Mouse (Mus musculus) spleen, postnatal 14 days (tissue): ENCODE measurements around the gene Bcl2l13.
A peak's percentile ranks its signal among the peaks of the same experiment; 100 is the strongest.
"Not testable (repeated sequence)": the region's sequence is repeated elsewhere in the genome, so short reads cannot be mapped to it uniquely, and the experiment has no call there.

Experiments used
- DNase-seq, 2 experiments: peaks; one replicate each; pipeline ENCODE4 v3.0.0; 2021 to 2022; ENCODE audit warnings: low spot score in 2 of 2

Bcl2l13 gene

DNA sequence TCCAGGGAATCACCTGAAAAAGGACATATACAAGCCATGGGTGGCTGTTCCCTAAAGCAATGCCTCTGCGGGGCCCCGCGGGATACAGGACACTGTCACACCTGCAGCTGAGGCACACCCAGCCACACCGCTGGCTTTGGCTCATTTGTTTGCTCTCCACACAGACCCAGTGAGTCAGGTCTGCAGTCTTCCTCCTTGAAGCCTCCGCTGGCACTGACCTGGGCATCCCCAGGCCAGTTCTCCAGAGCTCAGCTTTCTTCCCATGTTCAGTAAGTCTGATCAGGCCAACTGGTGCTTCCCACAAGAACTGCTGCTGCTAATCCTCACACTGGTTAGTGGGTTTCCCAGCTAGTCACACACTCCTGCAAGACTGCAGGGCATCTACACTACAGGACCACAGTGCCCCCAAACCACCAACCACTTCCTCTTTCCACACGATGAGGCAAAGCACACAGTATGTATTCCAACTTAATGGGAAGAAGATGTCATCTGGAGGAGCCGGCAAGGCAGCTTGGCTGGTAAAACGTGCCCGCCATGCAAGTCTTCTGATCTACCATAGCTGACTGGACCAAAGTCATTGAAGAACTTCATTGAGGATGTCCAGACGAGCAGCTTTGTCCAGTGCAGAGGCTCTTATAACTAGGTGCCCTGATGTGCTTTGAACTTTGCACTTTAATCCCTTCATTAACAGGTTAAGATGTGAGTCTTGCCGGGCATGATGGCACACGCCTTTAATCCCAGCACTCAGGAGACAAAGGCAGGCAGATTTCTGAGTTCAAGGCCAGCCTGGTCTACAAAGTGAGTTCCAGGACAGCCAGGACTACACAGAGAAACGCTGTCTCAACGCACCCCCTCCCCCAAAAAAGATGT, 66.0 kb downstream of the Bcl2l13 start:
- DNase-seq: no peak

- peak in 1 of 2 experiments; percentile 50 for DNase-seq
Measured at GRCm38 (mm10) chr6:120903450-120903912, 67.5 kb downstream of the Bcl2l13 start.

DNA sequence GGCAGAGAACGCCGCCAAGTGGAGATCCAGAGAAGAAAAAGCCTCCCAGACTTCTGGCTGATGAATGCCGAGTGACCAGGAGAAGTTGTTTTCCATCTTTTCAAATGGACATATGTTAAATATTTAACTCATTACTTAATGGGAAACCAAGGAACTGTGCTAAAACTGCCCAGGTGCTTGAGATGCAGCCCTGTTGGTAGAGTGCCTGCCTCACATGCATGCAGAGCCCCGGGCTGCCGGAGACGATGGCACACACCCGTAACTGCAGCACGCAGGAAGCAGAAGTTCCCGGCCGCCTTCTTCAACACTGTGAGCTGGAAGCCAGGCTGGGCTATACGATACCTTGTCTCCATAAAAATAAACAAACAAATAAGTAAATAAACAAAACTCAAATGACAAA, 67.9 kb downstream of the Bcl2l13 start:
- no peak for DNase-seq

GRCm38 (mm10) chr6:120905111-120905510, 69.1 kb downstream of the Bcl2l13 start:
- no peak for DNase-seq

DNA sequence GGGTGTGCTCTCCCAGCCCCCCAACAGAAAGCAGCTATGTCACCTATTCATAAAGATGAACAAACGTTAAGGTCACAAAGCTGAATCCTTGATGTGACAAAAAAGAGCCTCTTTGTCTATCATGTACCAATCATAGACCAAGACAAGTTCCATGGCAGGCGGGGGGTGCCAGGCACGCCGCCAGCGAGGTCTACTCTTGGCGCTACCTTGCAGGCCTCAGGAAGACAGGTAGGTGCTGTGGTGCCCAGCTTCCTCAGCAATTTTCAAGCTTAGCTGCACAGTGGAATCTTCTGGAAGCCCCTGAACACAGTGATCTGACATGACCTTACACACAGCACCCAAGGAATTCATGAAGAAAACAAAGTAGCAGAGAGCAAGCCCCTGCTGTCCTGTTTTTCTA, 70.5 kb downstream of the Bcl2l13 start:
- no peak for DNase-seq

- DNase-seq: not testable (repeated sequence)
Measured at GRCm38 (mm10) chr6:120907876-120908597, 72.0 kb downstream of the Bcl2l13 start.

DNA sequence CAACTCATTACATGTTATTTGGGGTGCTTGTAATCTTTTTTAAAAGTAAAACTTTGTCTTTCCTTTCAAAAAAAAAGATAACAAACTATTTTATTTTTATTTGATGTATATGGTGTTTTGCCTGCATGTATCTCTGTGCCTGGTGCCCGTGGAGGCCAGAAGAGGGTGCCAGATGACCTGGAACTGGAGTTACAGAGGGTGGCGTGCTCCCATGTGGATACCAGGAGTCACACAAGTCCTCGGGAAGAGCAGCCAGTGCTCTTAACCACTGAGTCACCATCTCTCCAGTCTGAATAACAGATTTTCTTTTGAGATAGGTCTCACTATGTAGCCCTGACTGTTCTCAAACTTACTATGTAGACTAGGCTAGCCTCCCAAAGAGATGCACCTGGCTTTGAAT, 73.5 kb downstream of the Bcl2l13 start:
- no peak for DNase-seq

DNA sequence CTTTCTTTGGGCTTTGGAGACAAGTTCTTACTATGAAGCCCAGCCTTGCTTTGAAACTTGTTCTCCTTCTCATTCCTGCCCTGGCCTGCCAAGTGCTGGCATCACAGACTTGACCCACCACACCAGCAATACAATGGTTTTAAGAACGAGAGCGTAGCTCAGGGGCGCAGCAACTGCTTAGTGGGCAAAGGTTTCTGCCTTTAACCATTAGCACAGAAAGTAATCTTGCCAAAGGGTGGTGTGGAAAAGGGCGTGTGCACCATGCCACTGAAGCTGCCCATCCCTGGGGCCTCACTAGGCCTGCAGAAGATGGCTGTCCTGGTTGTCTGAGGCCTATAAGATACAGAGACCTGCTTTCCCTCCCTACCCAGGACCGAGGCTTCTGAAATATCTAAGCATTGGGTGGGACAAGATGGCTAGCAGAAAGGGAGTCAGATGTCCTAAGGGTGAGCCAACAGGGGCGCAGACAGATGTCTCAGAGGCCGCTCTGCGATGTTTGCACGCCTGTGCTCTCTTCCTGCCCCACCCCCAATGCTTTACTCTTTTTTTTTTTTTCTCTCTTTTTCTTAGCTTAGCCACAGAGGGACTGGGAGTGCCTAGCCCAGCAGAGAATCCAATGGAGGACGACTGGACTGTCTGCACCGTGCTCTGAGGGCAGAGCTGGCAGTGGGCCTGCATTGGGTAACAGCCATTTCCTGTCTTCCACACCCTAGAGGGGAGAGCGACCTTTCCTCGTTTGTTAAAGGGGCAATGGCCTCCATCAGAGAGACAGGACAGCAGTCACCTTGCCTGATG, 75.4 kb downstream of the Bcl2l13 start:
- DNase-seq: no peak

GRCm38 (mm10) chr6:120912931-120913330, 76.9 kb downstream of the Bcl2l13 start:
- no peak for DNase-seq

DNA sequence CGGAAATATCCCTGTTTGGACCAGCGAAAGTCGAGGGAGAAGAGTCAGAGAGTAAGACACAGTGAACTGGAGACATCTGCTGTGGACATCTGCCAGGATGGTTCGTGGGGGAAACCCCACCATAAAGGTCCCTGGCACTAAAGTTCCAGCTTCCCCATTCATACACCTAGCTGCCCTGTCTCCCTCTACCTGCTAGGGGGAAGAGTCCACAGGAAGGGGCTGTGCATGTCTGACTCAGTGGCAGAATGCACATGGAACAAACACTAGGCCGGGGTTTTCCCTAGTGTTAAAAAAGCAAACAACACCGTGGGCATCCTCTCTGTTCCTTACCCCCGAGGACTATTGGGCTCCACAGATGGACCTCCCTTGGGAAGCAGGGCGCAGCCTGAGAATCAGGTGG, 77.8 kb downstream of the Bcl2l13 start:
- no peak for DNase-seq

DNA sequence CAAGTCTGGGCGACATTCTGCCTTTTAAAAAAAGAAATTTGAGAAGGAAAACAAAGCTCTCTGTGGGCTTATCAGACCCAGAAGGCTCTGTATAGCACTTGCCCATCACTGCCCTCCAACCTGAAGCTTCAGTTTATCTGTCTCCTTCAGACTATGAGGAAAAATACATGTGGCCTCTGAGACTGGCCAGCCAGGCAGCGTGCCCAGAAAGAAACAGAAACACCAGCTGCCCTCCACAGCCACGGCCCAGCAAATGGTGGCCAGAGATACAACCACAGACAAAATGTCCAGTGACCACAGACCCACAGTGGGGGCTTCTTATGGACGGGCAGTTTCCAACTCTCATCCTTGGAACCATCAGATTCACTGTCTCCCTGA, 78.5 kb downstream of the Bcl2l13 start:
- no peak for DNase-seq

GRCm38 (mm10) chr6:120914911-120915648, 79.1 kb downstream of the Bcl2l13 start:
- DNase-seq: peak; percentile 49 to 60

DNA sequence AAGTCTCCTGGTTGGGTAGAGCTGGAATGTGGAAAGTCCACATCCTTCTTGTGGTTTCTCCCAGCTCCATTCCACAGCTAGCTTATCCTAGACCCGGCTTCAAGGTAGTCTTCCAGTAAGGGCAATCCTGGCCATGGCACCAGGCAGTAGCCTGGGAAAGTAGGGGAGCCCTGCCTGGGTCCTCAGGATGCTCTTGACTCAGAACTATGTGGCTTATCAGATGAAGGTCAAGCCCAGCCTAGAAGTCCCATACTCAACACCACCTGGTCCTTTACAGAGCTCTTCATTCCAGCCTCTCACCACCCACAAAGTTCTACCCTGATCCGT, 79.6 kb downstream of the Bcl2l13 start:
- no peak for DNase-seq

DNA sequence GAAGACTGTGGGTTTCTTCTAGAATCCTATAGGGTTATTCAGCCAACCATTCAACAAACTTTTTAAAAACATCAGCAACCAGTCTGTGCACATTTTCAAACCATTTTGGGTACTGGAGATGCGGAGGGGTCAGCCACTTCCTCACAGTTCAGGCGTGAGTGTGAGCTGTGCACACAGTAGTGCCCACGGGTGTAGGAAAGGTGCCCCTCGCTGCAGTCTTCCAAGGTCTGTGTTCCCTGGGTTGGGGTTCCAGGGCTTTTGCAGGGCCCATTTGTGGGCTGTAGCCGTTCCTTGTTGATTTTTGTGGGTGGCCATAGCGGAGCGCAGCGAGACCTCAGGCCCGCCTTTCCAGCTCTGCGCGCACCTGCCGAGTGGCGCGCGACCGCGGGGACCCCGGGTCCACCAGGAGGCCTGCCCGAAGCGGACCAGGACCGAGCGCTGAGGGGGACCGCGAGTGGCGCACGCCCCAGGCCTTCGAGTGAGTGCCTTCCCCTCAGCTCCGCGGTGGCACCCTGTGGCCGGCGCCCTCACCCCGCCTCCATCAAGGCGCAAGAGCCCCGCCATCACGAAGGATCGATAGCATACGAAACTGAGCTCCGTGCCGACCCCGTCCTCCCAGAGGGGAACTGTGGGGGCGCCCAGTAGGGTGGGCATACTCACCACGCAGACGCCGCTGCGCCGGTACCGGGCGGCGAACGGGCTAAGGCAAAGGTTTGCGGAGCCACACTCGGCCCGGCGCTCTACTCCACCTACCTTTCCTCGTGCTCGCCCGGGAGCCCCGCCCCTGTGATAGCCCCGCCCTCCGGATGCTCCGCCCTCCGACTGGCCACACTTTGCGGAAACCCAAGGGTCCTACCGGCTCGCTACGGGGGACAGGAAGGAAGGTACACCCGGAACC, 80.3 kb downstream of the Bcl2l13 start, which contains the start of gene Bid:
Gene Bid (minus strand): TSS at position 780 of the 898 bp plus-strand sequence.
- peak; percentile 93 to 95 for DNase-seq

DNA sequence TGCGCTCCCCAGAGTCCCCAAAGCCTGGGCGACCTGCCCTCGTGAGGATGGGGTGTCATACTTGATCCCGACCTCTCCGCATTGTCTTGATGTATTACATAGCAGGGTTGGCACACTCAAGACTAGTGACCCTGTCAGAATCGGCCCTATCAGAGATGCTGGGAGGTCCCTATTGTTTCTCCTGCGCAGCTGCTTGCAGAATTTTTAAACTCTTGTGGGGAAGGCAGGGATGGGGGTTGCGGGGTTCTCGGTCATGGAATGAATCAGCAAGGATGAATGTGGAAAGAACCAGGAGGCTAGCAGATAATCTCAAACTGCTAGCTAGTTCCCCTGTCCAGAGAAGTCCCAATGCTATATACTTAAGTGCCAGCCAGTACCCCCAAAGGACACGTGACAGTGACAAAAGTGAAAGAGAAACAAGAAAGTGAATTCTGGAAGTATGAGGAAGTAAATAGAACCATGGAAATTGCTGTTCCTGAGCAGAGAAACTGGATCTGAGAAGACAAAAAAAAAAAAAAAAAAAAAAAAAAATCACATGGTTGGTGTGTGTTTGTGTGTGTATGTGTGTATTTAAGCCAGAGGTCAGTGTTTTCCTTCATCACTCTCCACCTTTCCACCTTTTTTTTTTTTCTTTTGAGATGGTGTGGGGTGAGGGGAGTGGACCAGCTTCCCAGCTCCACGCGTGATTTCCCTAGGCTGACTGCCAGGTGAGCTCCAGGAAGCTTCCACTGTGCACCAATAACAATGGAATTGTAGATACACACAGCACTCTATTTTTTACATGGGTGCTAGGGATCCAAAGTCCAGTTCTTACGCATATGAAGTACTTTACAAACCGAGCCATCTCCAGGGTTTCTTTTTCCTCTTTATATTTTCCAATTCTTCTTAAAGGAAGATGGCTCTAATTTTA, 81.2 kb downstream of the Bcl2l13 start:
- DNase-seq: not testable (repeated sequence)

- no peak for DNase-seq
Measured at GRCm38 (mm10) chr6:120917975-120918374, 82.0 kb downstream of the Bcl2l13 start.

DNA sequence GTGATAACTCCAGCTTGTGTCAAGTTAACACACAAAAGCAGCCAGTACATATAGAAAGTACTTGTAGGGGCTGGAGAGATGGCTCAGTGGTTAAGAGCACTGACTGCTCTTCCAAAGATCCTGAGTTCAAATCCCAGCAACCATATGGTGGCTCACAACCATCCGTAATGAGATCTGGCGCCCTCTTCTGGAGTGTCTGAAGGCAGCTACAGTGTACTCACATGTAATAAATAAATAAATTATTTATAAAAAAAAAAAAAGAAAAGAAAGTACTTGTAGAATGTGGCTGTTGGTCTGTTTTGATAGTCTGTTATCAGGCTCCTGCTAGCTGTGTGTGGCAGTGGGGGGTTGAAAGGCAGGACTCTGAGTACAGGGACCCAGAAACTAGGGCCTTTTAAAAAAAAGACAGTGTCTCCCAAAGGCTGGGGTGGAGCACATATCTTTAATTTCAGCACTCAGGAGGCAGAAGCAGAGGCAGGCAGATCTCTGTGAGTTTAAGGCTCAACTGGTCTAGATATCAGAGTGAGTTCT, 88.8 kb downstream of the Bcl2l13 start:
- not testable (repeated sequence) for DNase-seq

DNA sequence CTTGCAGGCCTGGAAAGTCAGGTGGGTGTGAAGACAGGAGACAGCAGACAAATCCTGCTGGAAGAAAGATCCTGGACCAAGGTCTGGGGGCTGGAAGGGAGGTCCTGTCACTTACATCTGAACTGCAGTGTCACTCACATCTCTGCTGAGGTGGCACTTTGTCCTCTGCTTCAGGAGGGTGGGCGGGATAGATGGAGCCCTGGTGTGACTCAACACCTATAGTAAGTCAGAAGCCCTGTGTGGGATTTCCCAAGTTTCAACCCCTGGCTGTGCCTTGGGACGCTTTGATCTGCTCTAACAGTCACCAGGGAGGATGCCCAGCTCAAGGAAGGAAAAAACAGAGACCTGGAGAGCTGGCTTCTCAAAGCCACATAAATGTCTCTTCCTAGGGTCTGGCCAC, 90.9 kb downstream of the Bcl2l13 start:
- DNase-seq: no peak

DNA sequence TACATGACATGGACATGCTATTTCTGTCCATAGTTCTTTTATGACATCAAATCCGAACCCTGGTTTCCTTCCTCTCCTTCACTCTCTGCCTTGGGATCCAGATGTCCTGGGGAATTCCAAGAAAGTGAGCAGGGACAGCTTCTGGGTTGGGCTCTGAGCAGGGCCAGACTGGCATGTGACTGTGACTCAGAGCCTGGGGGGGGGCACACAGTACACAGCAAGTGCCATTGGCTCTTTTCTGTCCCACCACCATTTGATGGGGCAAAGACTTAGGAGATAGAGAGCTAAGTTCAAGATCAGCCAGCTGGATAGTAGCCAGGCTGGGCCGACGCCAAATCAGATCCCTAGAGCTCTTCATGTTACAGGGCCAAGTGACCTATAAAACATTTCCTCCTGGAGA, 91.8 kb downstream of the Bcl2l13 start:
- DNase-seq: no peak
